Mouse (Mus musculus) midbrain, embryonic 15.5 days (tissue): ENCODE measurements at regions not wholly inside any gene's neighbourhood (a gene's known extent, or its start where the extent isn't known, plus 50 kb on each side); places are given as distances from the start of the nearest gene placed in this dataset.
"Not testable (repeated sequence)": the region's sequence is repeated elsewhere in the genome, so short reads cannot be mapped to it uniquely, and the experiment has no call there.

ENCODE experiments used
- ATAC-seq: fragments of 200-750 bp; cut with Nextera tagmentation; replicated peaks from 2 replicates; pipeline ENCODE4 v1.8.0; 2017; ENCODE audit warnings: moderate TSS enrichment
- H3K27ac ChIP-seq: fragments of 300-500 bp; sonication (generic); 2 replicates; pipeline ENCODE4 v1.5.1; 2015; ENCODE audit warnings: mild to moderate bottlenecking, inconsistent platforms
- H3K27me3 ChIP-seq: fragments of 300-500 bp; sonication (generic); replicated peaks from 2 replicates; pipeline ENCODE4 v1.6.1; 2015; ENCODE audit warnings: inconsistent platforms
- H3K36me3 ChIP-seq: fragments of 300-500 bp; sonication (generic); replicated peaks from 2 replicates; pipeline ENCODE4 v1.6.1; 2015; ENCODE audit warnings: inconsistent platforms
- H3K4me1 ChIP-seq: fragments of 300-500 bp; sonication (generic); 2 replicates; pipeline ENCODE4 v1.6.1; 2015; ENCODE audit warnings: inconsistent platforms
- H3K4me2 ChIP-seq: fragments of 300-500 bp; sonication (generic); 2 replicates; pipeline ENCODE4 v1.6.1; 2015; ENCODE audit warnings: inconsistent platforms, mild to moderate bottlenecking, moderate library complexity
- H3K4me3 ChIP-seq: fragments of 300-500 bp; sonication (generic); 2 replicates; pipeline ENCODE4 v1.5.1; 2015; ENCODE audit warnings: mild to moderate bottlenecking, inconsistent platforms
- H3K9ac ChIP-seq: fragments of 300-500 bp; sonication (generic); 2 replicates; pipeline ENCODE4 v1.6.1; 2015; ENCODE audit warnings: mild to moderate bottlenecking, inconsistent platforms
- H3K9me3 ChIP-seq: fragments of 300-500 bp; sonication (generic); 2 replicates; pipeline ENCODE4 v1.6.1; 2016; ENCODE audit warnings: inconsistent platforms
- WGBS: fragments of 180-500 bp; shearing (Covaris S2); methylation state at CpG from one replicate; pipeline ENCODE4 v1.1.7; 2015; ENCODE audit warnings: mixed read lengths; 5-methylcytosine and 5-hydroxymethylcytosine counted together

DNA sequence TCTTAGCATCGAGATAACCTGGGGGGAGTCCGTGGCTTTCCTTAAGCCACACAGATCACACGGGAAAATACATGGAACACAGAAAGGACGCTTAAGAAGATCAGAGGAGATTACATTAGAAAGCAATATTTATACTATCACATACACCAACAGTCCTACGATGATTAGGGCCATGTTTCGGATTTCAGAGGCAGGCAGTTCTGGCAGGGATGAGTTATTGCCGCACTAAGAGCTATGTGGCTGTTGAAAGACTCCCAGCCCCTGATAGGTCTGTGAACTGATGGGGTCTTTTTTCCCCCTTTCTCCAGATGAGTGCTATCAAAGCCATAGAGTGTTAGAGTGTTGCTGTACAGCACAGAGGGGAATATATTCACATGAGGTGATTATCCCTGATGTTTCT, 358.6 kb upstream of the Hand2 start:
- H3K4me2 ChIP-seq, result no peak overlapping the region
- no peak overlapping the region for H3K9ac ChIP-seq
- H3K36me3 ChIP-seq, result no peaks in the 10 kb centered on the region
- no peak overlapping the region for H3K4me3 ChIP-seq
- no peak for ATAC-seq
- H3K9me3 ChIP-seq, result no peaks in the 10 kb centered on the region
- H3K4me1 ChIP-seq, result no peaks in the 10 kb centered on the region
- WGBS, result 85% methylated on average over 7 of the region's 7 CpGs
- H3K27me3 ChIP-seq, result no peaks in the 10 kb centered on the region
- no peak overlapping the region for H3K27ac ChIP-seq

DNA sequence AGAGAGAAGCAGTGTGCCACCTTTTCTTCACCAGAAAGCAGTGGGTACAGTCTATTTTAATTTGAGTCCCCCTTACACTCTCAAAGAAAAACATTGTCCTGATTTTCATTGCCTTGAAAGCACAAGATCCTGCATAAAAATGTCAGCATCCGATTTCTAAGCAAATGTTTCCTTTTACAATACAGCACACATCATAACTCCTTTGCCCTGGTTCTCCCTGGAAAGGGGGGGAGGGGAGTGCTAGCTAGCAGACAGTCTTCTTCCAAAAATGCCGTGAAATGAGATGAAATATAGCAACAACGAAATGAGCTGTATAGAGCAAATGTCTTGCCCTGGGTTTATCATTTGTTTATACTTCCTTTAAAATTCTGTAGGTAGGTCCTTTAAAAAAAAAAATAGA, 350.5 kb upstream of the Hand2 start:
- H3K27ac ChIP-seq, result no peak overlapping the region
- H3K9me3 ChIP-seq, result no peaks in the 10 kb centered on the region
- 64% methylated on average over 3 of the region's 3 CpGs for WGBS
- H3K4me3 ChIP-seq, result no peak overlapping the region
- no peaks in the 10 kb centered on the region for H3K36me3 ChIP-seq
- no peaks in the 10 kb centered on the region for H3K27me3 ChIP-seq
- H3K4me2 ChIP-seq, result no peak overlapping the region
- no peak for ATAC-seq
- no peak overlapping the region for H3K9ac ChIP-seq
- H3K4me1 ChIP-seq, result no peaks in the 10 kb centered on the region

DNA sequence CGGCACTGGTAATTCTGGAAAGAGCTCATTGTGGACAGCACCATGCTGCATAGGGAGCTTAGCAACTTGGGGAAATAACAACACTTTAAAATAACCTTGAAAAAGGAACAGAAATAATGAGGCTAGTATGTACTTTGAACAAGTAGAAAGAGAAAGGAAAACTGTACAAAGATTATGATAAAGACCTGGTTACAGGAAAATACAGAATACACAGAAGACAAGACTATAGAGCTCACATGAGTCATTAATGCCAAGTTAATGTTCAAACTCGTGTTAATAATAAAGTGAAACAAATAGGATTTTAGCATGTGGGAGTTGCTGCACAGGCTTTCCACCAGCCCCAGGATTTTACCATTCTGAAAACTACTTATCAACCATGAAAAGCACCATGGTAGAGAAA, 341.8 kb upstream of the Hand2 start:
- Histone ChIP-seq H3K27me3 (no peaks in the 10 kb centered on the region), H3K4me2 (no peak overlapping the region), H3K9ac (no peak overlapping the region), H3K4me3 (no peak overlapping the region), H3K9me3 (no peaks in the 10 kb centered on the region), H3K36me3 (no peaks in the 10 kb centered on the region), H3K4me1 (no peaks in the 10 kb centered on the region), H3K27ac (no peak overlapping the region)
- no peak for ATAC-seq
- WGBS, result 67% methylated on average over 2 of the region's 2 CpGs

DNA sequence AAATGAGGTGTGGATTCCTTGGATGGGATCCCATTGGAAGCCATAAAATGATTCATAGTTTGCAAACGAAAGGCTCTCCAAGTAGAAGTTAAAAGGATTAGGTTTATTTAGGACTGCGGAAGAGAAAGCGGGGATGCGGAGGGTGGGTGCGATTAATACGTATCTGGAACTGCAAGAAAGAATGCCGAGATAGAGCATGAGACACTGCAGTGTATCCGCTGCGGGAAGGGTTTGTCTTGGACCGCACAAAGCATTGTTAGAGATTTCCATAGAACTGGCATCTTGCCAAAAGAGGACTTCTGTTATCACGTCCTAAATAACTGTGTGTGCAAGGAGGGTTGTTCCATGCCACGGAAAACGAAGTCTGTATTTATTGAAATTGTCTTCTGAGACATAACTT, 341.4 kb upstream of the Hand2 start:
- no peak for ATAC-seq
- H3K9ac ChIP-seq, result no peak overlapping the region
- H3K27ac ChIP-seq, result no peak overlapping the region
- H3K4me3 ChIP-seq, result no peak overlapping the region
- no peaks in the 10 kb centered on the region for H3K4me1 ChIP-seq
- no peak overlapping the region for H3K4me2 ChIP-seq
- H3K9me3 ChIP-seq, result no peaks in the 10 kb centered on the region
- H3K27me3 ChIP-seq, result no peaks in the 10 kb centered on the region
- 75% methylated on average over 13 of the region's 13 CpGs for WGBS
- no peaks in the 10 kb centered on the region for H3K36me3 ChIP-seq

DNA sequence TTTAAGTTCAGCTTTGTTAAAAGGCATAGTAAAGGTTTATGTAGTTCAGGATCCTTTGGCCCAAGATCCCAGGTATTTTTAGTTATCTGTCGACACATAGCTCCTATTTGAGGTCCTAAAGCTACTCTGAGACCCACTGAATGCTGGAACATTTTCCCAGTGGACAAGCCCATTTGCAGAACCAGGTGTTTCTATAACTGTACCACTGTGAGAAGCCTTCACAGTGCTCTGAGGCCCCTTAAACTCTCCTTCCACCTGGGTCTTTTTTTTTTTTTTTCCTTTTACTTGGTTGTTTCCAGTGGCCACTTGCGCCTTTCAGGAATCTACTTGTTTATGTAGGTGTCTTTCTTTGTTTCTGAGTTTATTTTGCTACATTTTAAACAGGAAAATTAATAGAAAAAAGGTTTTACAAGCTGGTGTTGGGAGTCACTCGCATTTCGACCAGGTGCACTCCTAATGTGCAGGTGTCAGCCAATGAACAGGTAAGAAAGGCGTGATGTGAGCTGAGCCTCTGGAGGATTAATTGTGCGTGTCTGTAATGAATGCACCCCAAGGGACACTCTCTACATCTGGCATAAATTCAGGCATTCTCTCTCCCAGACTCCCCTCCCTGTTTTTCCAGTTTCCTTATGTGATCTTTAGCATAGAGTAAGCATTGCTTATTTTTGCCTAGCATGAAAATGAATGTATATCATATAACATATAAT, 310.3 kb upstream of the Hand2 start:
- Histone ChIP-seq H3K4me2 (no peak overlapping the region), H3K27me3 (no peaks in the 10 kb centered on the region), H3K4me3 (no peak overlapping the region), H3K27ac (no peak overlapping the region), H3K4me1 (no peaks in the 10 kb centered on the region), H3K9me3 (no peaks in the 10 kb centered on the region), H3K36me3 (no peaks in the 10 kb centered on the region), H3K9ac (no peak overlapping the region)
- no peak for ATAC-seq
- WGBS, result 67% methylated on average over 6 of the region's 6 CpGs

DNA sequence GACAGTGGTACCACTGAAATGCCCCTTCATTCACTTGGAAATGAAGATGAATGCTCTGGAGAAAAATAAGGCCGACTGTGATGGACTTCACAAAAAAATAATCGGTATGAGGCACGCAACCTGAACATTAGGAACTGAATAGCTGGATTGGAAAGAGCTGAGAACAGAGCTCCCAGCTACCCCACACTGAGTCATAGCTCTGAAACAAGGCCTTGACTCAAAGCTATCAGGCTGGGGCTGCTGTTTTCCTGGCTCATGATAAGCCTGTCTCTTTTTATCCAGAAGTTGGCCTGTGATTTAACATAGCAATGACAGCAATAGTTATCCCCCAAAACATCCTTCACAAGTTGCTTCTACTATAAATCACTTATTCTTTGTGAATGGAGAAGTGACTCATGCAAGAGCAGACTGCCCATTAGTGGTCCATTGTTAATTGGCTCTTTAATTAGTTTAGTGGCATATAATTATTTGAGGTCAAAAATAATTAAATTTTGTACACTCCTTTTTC, 306.9 kb upstream of the Hand2 start:
- no peak overlapping the region for H3K9ac ChIP-seq
- no peaks in the 10 kb centered on the region for H3K36me3 ChIP-seq
- H3K4me1 ChIP-seq, result no peaks in the 10 kb centered on the region
- WGBS, result 59% methylated on average over 3 of the region's 3 CpGs
- no peak for ATAC-seq
- no peaks in the 10 kb centered on the region for H3K9me3 ChIP-seq
- H3K27me3 ChIP-seq, result no peaks in the 10 kb centered on the region
- no peak overlapping the region for H3K4me2 ChIP-seq
- no peak overlapping the region for H3K27ac ChIP-seq
- no peak overlapping the region for H3K4me3 ChIP-seq

DNA sequence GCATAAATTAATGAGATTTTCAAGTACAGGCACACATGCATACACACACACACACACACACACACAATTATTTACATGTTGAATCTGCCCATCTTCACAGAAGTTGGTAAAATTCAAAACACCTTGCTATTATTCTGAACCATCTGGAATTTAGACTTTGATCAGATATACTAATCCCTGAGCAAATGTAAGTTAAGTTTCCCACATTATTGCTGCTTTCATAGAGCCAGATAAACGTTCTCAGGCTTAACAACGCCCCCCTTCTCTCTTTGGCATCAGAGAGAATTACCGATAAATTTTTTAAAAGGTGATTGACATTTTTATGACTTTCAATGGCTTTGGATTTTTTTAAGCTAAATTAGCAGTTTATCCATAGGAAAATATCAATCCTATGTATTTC, 304.5 kb upstream of the Hand2 start:
- no peak overlapping the region for H3K4me3 ChIP-seq
- ATAC-seq, result no peak
- 73% methylated on average over 3 of the region's 3 CpGs for WGBS

DNA sequence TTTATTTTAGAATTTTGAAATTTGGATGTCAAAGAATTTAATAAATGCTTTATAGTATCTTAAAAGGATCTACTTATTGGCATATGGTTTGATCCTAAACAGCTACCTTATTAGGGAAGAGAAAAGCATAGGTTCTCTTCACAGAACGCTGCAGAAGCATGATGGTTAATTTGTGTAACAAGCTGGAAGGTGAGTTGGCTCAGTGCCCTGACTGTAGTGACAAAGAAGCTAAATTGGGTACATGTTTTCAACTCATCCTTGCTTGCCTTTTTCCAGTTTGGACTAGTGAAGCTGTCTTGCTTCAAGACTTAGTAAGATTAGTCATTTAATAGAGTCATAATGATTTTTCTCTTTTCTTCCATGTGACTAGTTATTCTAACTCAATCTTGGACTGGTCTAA, 292.7 kb upstream of the Hand2 start:
- H3K27me3 ChIP-seq, H3K4me3 ChIP-seq, ATAC-seq, H3K9ac ChIP-seq, H3K4me2 ChIP-seq, H3K27ac ChIP-seq, H3K9me3 ChIP-seq, H3K4me1 ChIP-seq, H3K36me3 ChIP-seq: not testable (repeated sequence)
- 86% methylated on average over 1 of the region's 1 CpGs for WGBS

More for the DNA sequence above, 304.5 kb upstream of the Hand2 start:
- Histone ChIP-seq H3K36me3 (no peaks in the 10 kb centered on the region), H3K4me2 (no peak overlapping the region), H3K27me3 (no peaks in the 10 kb centered on the region), H3K9me3 (no peaks in the 10 kb centered on the region), H3K27ac (no peak overlapping the region), H3K4me1 (no peaks in the 10 kb centered on the region), H3K9ac (no peak overlapping the region)

DNA sequence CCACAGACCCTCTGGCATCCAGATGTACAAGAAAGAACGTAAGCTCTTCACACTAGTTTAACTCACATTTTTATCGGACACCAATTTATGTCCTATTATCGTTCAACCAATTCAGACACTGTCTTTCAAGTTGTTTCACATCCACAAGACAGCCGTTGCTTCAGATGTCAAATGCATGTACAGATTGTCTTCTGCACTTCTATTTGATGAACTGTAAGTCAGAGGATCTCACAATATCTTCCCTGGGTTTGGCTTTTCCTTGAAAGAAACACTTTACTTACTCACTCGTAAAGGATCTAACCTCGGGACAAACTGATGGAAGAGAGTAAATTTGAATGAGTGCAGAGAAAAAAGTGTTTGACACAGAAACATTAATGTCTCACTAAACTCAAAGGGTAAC, 272.3 kb upstream of the Hand2 start:
- 91% methylated on average over 6 of the region's 6 CpGs for WGBS
- H3K27ac ChIP-seq, result no peak overlapping the region
- H3K27me3 ChIP-seq, result no peaks in the 10 kb centered on the region
- H3K9ac ChIP-seq, result no peak overlapping the region
- no peak overlapping the region for H3K4me2 ChIP-seq
- H3K4me3 ChIP-seq, result no peak overlapping the region
- H3K4me1 ChIP-seq, result no peaks in the 10 kb centered on the region
- no peaks in the 10 kb centered on the region for H3K9me3 ChIP-seq
- no peaks in the 10 kb centered on the region for H3K36me3 ChIP-seq
- ATAC-seq, result no peak

DNA sequence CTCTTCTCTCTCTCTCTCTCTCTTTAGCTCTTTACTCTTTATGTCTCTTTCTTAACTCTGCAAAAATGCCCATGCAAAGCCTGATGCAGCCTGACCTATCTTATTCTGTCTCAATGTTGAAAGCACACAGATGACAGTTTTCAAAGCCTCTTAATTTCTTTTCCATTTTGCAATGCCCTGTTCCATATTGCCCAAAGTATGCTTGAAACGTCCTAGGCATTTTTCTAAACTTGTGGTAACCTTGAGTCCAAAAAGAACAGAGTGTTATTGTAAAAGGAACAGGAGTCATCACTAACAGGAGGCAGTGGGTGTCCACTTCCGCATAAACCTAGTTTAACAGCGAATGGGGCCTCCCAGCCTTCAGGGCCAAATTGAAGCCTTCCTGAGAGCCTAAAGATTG, 271.9 kb upstream of the Hand2 start:
- H3K9me3 ChIP-seq, result no peaks in the 10 kb centered on the region
- no peaks in the 10 kb centered on the region for H3K4me1 ChIP-seq
- 79% methylated on average over 3 of the region's 3 CpGs for WGBS
- H3K4me2 ChIP-seq, result no peak overlapping the region
- no peaks in the 10 kb centered on the region for H3K27me3 ChIP-seq
- no peak overlapping the region for H3K9ac ChIP-seq
- H3K4me3 ChIP-seq, result no peak overlapping the region
- H3K36me3 ChIP-seq, result no peaks in the 10 kb centered on the region
- no peak for ATAC-seq
- H3K27ac ChIP-seq, result no peak overlapping the region

DNA sequence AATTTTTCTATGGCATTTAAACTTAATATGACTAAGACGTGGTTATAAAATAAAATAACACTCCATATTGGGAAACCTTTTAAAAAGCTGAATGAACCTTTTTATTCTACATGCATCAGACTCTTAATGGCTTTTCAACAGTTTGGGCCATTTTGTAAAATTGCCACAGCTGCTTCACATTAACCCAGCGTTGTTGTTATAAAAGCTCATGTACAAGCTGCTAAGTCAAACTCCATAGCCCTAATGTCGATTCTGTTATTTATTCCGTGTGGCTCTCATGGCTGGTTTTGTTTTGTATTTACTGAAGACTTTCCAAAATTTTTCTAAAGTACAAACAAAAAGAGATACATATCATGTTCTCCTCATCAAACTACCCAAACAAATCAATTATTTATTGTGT, 268.1 kb upstream of the Hand2 start:
- no peaks in the 10 kb centered on the region for H3K9me3 ChIP-seq
- no peak overlapping the region for H3K4me2 ChIP-seq
- no peak overlapping the region for H3K4me3 ChIP-seq
- H3K27me3 ChIP-seq, result no peaks in the 10 kb centered on the region
- no peaks in the 10 kb centered on the region for H3K36me3 ChIP-seq
- H3K27ac ChIP-seq, result no peak overlapping the region
- H3K9ac ChIP-seq, result no peak overlapping the region
- no peak for ATAC-seq
- 83% methylated on average over 4 of the region's 4 CpGs for WGBS
- H3K4me1 ChIP-seq, result no peaks in the 10 kb centered on the region

DNA sequence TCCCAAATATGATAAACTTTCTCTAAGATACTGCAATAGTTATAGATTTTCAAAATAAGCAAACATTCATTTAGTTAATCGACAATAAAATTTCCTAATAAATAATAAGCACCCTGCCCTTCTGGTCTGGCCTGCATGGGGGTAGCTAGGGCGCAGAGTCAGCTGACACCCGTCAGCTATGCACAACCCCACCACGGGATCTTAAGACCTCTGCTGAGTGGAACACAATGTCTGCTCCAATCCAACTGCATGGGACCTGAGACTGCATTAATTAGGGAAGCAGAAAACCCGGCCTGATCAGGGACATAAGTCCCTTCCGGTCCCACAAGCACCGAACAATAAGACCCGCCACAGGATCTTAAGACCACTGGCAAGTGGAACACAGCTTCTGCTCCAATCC, 243.8 kb upstream of the Hand2 start:
- Histone ChIP-seq H3K27ac (no peak overlapping the region), H3K4me1 (no peaks in the 10 kb centered on the region), H3K4me2 (no peak overlapping the region), H3K9me3 (no peaks in the 10 kb centered on the region), H3K27me3 (no peaks in the 10 kb centered on the region), H3K36me3 (no peaks in the 10 kb centered on the region), H3K4me3 (no peak overlapping the region), H3K9ac (no peak overlapping the region)
- ATAC-seq, result no peak
- WGBS, result 65% methylated on average over 8 of the region's 8 CpGs

DNA sequence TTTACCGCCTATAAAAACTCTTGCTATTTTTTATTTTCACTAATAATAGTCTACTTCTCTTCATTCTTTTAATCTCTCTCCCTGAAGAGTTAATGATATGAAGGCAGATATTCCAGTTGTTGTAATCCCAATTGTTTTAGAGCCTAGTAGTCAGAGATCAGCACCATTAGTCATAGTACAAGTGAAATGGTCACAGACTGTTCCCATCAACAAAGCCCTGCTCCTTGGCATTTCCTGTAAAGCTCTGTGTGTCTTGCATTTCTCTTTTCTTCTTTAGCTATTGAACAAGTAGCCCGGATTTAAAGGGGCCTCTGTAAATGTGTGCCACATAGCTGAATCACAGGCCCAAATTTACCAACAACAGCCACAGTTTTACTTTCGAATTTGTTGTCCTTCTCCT, 234.0 kb upstream of the Hand2 start:
- no peak for ATAC-seq
- Histone ChIP-seq H3K4me1 (no peaks in the 10 kb centered on the region), H3K27ac (no peak overlapping the region), H3K36me3 (no peaks in the 10 kb centered on the region), H3K9me3 (no peaks in the 10 kb centered on the region), H3K27me3 (no peaks in the 10 kb centered on the region), H3K4me2 (no peak overlapping the region), H3K9ac (no peak overlapping the region), H3K4me3 (no peak overlapping the region)
- 73% methylated on average over 3 of the region's 3 CpGs for WGBS
